Mouse (Mus musculus) retina, adult 2 months (tissue): Measurements from ENCODE around the gene Ppme1.
A peak's percentile ranks its signal among the peaks of the same experiment; 100 is the strongest.

ENCODE experiments used
- DNase-seq: peaks from one replicate; pipeline ENCODE4 v3.0.0-alpha.2; 2012; ENCODE audit warnings: low read depth, low spot score

The Ppme1 gene

DNA sequence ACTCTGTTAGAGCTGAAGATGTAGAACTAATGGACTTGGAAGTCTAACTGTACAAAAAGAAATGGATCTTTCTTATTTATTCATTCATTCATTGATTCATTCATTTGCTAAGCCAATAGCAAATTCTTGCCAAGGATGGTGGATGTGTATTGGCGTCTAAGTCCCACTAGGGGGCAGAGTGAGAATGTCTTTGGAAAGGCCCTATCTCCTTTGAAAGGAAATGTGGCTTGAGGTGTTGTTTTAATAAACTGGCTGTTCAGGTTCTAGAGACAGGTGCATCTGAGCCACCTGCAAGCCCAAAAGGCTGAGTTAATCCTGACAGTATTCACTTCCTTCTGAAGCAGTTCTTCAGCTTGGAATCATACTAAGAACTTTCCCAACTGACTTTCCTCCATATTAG lies 92.3 kb downstream of the Ppme1 start:
- peak; percentile 20 for DNase-seq
